ENCODE assay signal across 21 mouse cellular contexts in the genomic region with DNA sequence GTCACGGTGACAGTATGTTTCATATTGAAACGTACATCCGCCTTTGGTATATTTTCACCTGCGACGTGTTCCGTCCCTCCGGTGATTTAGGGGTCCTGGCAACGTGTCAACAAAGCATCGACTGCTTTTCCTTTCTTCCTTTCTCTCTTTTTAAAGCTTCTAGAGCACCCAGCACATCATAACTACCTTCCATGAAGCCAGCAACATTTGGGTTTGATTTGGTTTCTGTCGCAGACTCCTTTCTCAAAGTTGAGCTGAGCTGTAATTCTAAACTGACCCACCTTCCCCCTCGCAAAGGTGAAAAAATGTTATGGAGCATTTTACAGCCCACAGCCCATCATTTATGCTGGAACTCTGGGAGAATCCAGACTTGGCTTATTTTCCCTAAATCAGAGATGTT.
DNase-seq lines count a peak whose midpoint lies in the region; ATAC-seq lines count a peak whose summit lies in the region.
"Had no signal": no experiment of that assay in that cellular context is flagged by ENCODE, and none has a peak within 500 bp of the region (broad histone marks: within the 10 kb centered on the region; RNA-seq: fewer than 3 reads in every experiment).

No protein-coding gene starts in this region.

- H3K4me2 ChIP-seq in kidney, embryonic 15.5 days = peak overlapping the region; percentile 59; the same call in 1 of the 2 replicates
- peak overlapping the region; percentile 56 for H3K4me2 ChIP-seq in embryonic facial prominence, embryonic 13.5 days
- H3K4me2 ChIP-seq in limb, embryonic 11.5 days (ENCODE audit: low read depth, severe bottlenecking) = peak overlapping the region; percentile 36
- peak overlapping the region; percentile 56 for H3K4me2 ChIP-seq in limb, embryonic 15.5 days
- H3K4me2 ChIP-seq in forebrain, embryonic 13.5 days = no peak overlapping the region
- H3K4me2 ChIP-seq: forebrain, embryonic 12.5 days; hindbrain, embryonic 12.5 days had no signal

- no peak for DNase-seq in kidney, adult 9 months
- DNase-seq in limb, embryonic 11.5 days (ENCODE audit: low spot score) = peak; percentile 45
- DNase-seq in adrenal gland, adult (ENCODE audit: inconsistent age in 2 of 2, low spot score in 1 of 2) = no peak
- DNase-seq in lung, postnatal 10 days = no peak
- DNase-seq: adrenal gland, postnatal 10 days; cerebellum, adult 11-12 months; cerebellum, adult 9-10 months; cerebellum, postnatal 25 days; forebrain, postnatal 0 days; gastrocnemius, adult 2 months; gastrocnemius, postnatal 36 days; heart, postnatal 4 days; kidney, adult 11 months had no signal

- H3K4me1 ChIP-seq in kidney, embryonic 15.5 days = peaks cover 25% of the 10 kb centered on the region
- peaks cover 53% of the 10 kb centered on the region for H3K4me1 ChIP-seq in embryonic facial prominence, embryonic 13.5 days
- H3K4me1 ChIP-seq in limb, embryonic 11.5 days (ENCODE audit: control insufficient read depth, insufficient read depth, low read length) = peaks cover 22% of the 10 kb centered on the region
- H3K4me1 ChIP-seq in limb, embryonic 15.5 days = peaks cover 31% of the 10 kb centered on the region
- H3K4me1 ChIP-seq in forebrain, embryonic 13.5 days = 0 out of 2 replicates have a peak, but pooled peaks cover 13% of the 10 kb centered on the region

- H3K9ac ChIP-seq in kidney, embryonic 15.5 days = no peak overlapping the region
- no peak overlapping the region for H3K9ac ChIP-seq in embryonic facial prominence, embryonic 13.5 days
- H3K9ac ChIP-seq in limb, embryonic 11.5 days (ENCODE audit: low read length) = no peak overlapping the region
- H3K9ac ChIP-seq in limb, embryonic 15.5 days = no peak overlapping the region
- H3K9ac ChIP-seq in forebrain, embryonic 13.5 days = no peak overlapping the region
- H3K9ac ChIP-seq: forebrain, embryonic 12.5 days; forebrain, postnatal 0 days; heart, embryonic 13.5 days; hindbrain, embryonic 12.5 days had no signal

- no peak overlapping the region for H3K27ac ChIP-seq in kidney, embryonic 15.5 days
- H3K27ac ChIP-seq in embryonic facial prominence, embryonic 13.5 days = no peak overlapping the region; the same call in 1 of the 2 replicates
- no peak overlapping the region; the same call in 1 of the 2 replicates for H3K27ac ChIP-seq in limb, embryonic 11.5 days (replicated peaks; ENCODE audit: low read depth, low read length)
- H3K27ac ChIP-seq in limb, embryonic 15.5 days = 0 out of 2 replicates have a peak overlapping the region, but pooled peaks have one; percentile 19
- H3K27ac ChIP-seq in forebrain, embryonic 13.5 days = no peak overlapping the region
- H3K27ac ChIP-seq: forebrain, embryonic 12.5 days; heart, embryonic 13.5 days; hindbrain, embryonic 12.5 days; hindbrain, postnatal 0 days had no signal

- H3K36me3 ChIP-seq in kidney, embryonic 15.5 days = no peaks in the 10 kb centered on the region
- H3K36me3 ChIP-seq in embryonic facial prominence, embryonic 13.5 days = no peaks in the 10 kb centered on the region
- H3K36me3 ChIP-seq in limb, embryonic 11.5 days (ENCODE audit: control insufficient read depth, insufficient read depth, low read length) = no peaks in the 10 kb centered on the region
- H3K36me3 ChIP-seq in limb, embryonic 15.5 days = no peaks in the 10 kb centered on the region
- H3K36me3 ChIP-seq in forebrain, embryonic 13.5 days (ENCODE audit: poor library complexity, severe bottlenecking) = no peaks in the 10 kb centered on the region
- H3K36me3 ChIP-seq: forebrain, embryonic 12.5 days; heart, embryonic 13.5 days; hindbrain, embryonic 12.5 days had no signal

- peaks cover 42% of the 10 kb centered on the region for H3K27me3 ChIP-seq in kidney, embryonic 15.5 days
- H3K27me3 ChIP-seq in embryonic facial prominence, embryonic 13.5 days = peaks cover 46% of the 10 kb centered on the region
- no peaks in the 10 kb centered on the region for H3K27me3 ChIP-seq in limb, embryonic 11.5 days (ENCODE audit: control insufficient read depth, insufficient read depth, low read length)
- peaks cover 4% of the 10 kb centered on the region; the same call in 1 of the 2 replicates for H3K27me3 ChIP-seq in limb, embryonic 15.5 days
- H3K27me3 ChIP-seq in forebrain, embryonic 13.5 days = peaks cover 70% of the 10 kb centered on the region

- H3K4me3 ChIP-seq in kidney, embryonic 15.5 days (replicated peaks) = no peak overlapping the region
- H3K4me3 ChIP-seq in embryonic facial prominence, embryonic 13.5 days = no peak overlapping the region
- H3K4me3 ChIP-seq in limb, embryonic 11.5 days (ENCODE audit: low read depth, low read length) = no peak overlapping the region
- no peak overlapping the region for H3K4me3 ChIP-seq in limb, embryonic 15.5 days
- H3K4me3 ChIP-seq in forebrain, embryonic 13.5 days = no peak overlapping the region
- H3K4me3 ChIP-seq: forebrain, embryonic 12.5 days; heart, embryonic 13.5 days; hindbrain, embryonic 12.5 days had no signal

- no peak for ATAC-seq in kidney, embryonic 15.5 days (replicated peaks; ENCODE audit: low FRiP score)
- no peak for ATAC-seq in embryonic facial prominence, embryonic 13.5 days (ENCODE audit: insufficient number of reproducible peaks, insufficient read depth, low FRiP score, low TSS enrichment, low read depth)
- no peak for ATAC-seq in limb, embryonic 11.5 days (ENCODE audit: insufficient number of reproducible peaks, low FRiP score, low TSS enrichment, low read depth)
- ATAC-seq in limb, embryonic 15.5 days (ENCODE audit: insufficient number of reproducible peaks, low FRiP score, low TSS enrichment, low read depth) = no peak
- no peak for ATAC-seq in forebrain, embryonic 13.5 days
- ATAC-seq: forebrain, postnatal 0 days; hindbrain, postnatal 0 days had no signal

- 46% methylated on average over 11 of the region's 11 CpGs for WGBS in kidney, embryonic 15.5 days
- WGBS in embryonic facial prominence, embryonic 13.5 days = 35% methylated on average over 11 of the region's 11 CpGs
- 31% methylated on average over 11 of the region's 11 CpGs for WGBS in limb, embryonic 11.5 days
- 27% methylated on average over 11 of the region's 11 CpGs for WGBS in limb, embryonic 15.5 days
- 86% methylated on average over 11 of the region's 11 CpGs for WGBS in forebrain, embryonic 13.5 days

- no peaks in the 10 kb centered on the region for H3K9me3 ChIP-seq in kidney, embryonic 15.5 days (replicated peaks)
- no peaks in the 10 kb centered on the region for H3K9me3 ChIP-seq in embryonic facial prominence, embryonic 13.5 days
- H3K9me3 ChIP-seq in limb, embryonic 11.5 days (ENCODE audit: control insufficient read depth, low read length) = no peaks in the 10 kb centered on the region
- H3K9me3 ChIP-seq in limb, embryonic 15.5 days = no peaks in the 10 kb centered on the region
- H3K9me3 ChIP-seq in forebrain, embryonic 13.5 days (replicated peaks) = no peaks in the 10 kb centered on the region
- H3K9me3 ChIP-seq: forebrain, embryonic 12.5 days; heart, embryonic 13.5 days; hindbrain, embryonic 12.5 days had no signal
